Mouse (Mus musculus): Measurements from ENCODE around the gene Otud7a.

- no peak for TF ChIP-seq CTCF (IDR thresholded peaks at IDR 0.05; ENCODE audit: borderline replicate concordance, insufficient read depth, low read length)
- no peak for TF ChIP-seq POLR2A (IDR thresholded peaks at IDR 0.05; ENCODE audit: low read depth, low read length)
These were observed 232.6 kb downstream of the Otud7a start for GRCm38 (mm10) chr7:63677149-63677548.
